Mouse (Mus musculus) monocyte, adult 2 months (primary cell): ENCODE data around the gene Ly6g5b.
"Not testable (repeated sequence)": the region's sequence is repeated elsewhere in the genome, so short reads cannot be mapped to it uniquely, and the experiment has no call there.

Experiments
- DNase-seq, 2 experiments: peaks; one replicate each; pipeline ENCODE4 v3.0.0; 2022; ENCODE audit warnings: low spot score in 2 of 2, low read depth in 1 of 2

The Ly6g5b gene

GRCm38 (mm10) chr17:35140490-35140996, 25.3 kb upstream of the Ly6g5b start:
- DNase-seq = no peak

- no peak for DNase-seq
Observed at GRCm38 (mm10) chr17:35139269-35139668, 24.0 kb upstream of the Ly6g5b start.

- DNase-seq = peak in 1 of 2 experiments; percentile 38
Observed at GRCm38 (mm10) chr17:35135591-35136320, 20.5 kb upstream of the Ly6g5b start.

GRCm38 (mm10) chr17:35134801-35135590, 19.8 kb upstream of the Ly6g5b start, which contains the start of gene Bag6:
Gene Bag6, plus strand, starts transcription at chr17:35135178.
- peak; percentile 81 to 94 for DNase-seq

- DNase-seq = no peak
Observed at GRCm38 (mm10) chr17:35133517-35133916, 18.3 kb upstream of the Ly6g5b start.

- DNase-seq = no peak
Observed at GRCm38 (mm10) chr17:35132174-35132560, 16.9 kb upstream of the Ly6g5b start.

- DNase-seq = no peak
Observed at GRCm38 (mm10) chr17:35131500-35132173, 16.4 kb upstream of the Ly6g5b start, which contains the start of gene Apom. Gene Apom, minus strand, starts transcription at chr17:35132050.

GRCm38 (mm10) chr17:35131038-35131437, 15.8 kb upstream of the Ly6g5b start:
- no peak for DNase-seq

- DNase-seq = no peak
Observed at GRCm38 (mm10) chr17:35128996-35129395, 13.8 kb upstream of the Ly6g5b start.

- no peak for DNase-seq
Observed at GRCm38 (mm10) chr17:35127017-35127416, 11.8 kb upstream of the Ly6g5b start.

GRCm38 (mm10) chr17:35126206-35126611, 11.0 kb upstream of the Ly6g5b start, which contains the start of gene D17H6S53E:
Gene D17H6S53E, plus strand, starts transcription at chr17:35126373.
- peak in 1 of 2 experiments; percentile 47 for DNase-seq

GRCm38 (mm10) chr17:35125578-35125977, 10.3 kb upstream of the Ly6g5b start:
- no peak for DNase-seq

- no peak for DNase-seq
Observed at GRCm38 (mm10) chr17:35125081-35125480, 9.9 kb upstream of the Ly6g5b start.

- not testable (repeated sequence) for DNase-seq
Observed at GRCm38 (mm10) chr17:35124261-35124896, 9.2 kb upstream of the Ly6g5b start.

GRCm38 (mm10) chr17:35123287-35123686, 8.1 kb upstream of the Ly6g5b start:
- DNase-seq = not testable (repeated sequence)

GRCm38 (mm10) chr17:35121871-35122303, 6.7 kb upstream of the Ly6g5b start, which contains the start of gene Csnk2b:
Gene Csnk2b, minus strand, starts transcription at chr17:35122053.
- no peak for DNase-seq

- peak; percentile 92 to 93 for DNase-seq
Observed at GRCm38 (mm10) chr17:35121143-35121799, 6.0 kb upstream of the Ly6g5b start, which contains the start of gene Gpank1. Gene Gpank1, plus strand, starts transcription at chr17:35121455.

GRCm38 (mm10) chr17:35120745-35121142, 5.5 kb upstream of the Ly6g5b start:
- DNase-seq = no peak

GRCm38 (mm10) chr17:35111774-35112173, 3.5 kb downstream of the Ly6g5b start:
- DNase-seq = no peak

GRCm38 (mm10) chr17:35108097-35108496, 7.1 kb downstream of the Ly6g5b start, which contains the start of gene Ly6g5c:
Gene Ly6g5c, plus strand, starts transcription at chr17:35108279.
- no peak for DNase-seq
